Mouse (Mus musculus): ENCODE measurements around the gene Prss46. TPM values are rescaled to one million over a fixed set of nuclear protein-coding genes. Genes with fewer than 3 reads are reported as not detected.
A peak's percentile ranks its signal among the peaks of the same experiment; 100 is the strongest.

Gene Prss46
- polyA plus RNA-seq, 1 experiment from 2014 or later = not detected

DNA sequence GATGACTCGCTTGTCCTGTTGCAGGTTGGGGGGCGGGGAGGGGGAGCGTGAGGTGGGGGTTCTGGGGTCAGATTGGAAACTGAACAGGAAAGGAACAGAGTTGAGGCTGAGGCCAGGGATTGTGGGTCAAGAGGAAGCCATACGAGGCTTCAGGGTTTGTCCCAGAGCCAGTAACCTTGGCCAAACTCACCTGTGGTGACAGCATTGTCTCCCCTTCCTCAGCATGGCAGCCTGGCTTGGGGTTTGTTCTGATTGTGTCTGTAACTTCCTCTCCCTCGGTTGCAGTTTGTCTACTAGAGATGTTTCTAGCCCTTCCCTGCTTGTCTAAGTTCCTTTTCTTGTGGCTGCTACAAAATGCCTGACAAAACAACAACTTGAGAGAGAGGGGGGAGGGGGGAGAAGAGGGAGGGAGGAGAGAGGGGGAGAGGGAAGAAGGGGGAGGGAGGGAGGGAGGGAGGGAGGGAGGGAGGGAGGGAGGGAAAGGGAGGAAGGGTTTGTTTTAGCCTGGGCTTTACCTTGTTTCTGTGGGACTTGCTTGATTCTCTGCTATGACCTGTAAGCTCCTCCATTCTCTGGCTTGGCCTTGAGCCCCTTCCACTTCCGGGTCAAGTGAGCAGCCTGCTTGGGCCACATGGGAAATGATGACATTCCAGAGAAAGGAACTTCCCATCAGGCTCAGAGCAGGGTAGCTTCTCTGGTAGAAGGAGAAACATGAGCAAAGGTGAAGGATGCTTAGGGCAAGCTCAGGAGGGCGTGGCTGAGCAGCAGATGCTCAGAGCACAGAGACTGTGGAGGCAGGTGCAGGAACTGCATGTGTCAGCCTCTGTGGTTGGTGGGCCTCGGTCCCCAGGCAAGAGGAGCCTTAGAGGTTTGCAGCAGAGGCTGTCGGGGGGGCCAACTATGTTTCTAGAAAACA, 43.3 kb downstream of the Prss46 start:
- Histone ChIP-seq H3K36me3 (ENCODE audit: control insufficient read depth, insufficient read depth, low read length) (no peaks in the 10 kb centered on the region), H3K9ac (ENCODE audit: low read depth, low read length) (no peak overlapping the region), H3K4me1 (replicated peaks; ENCODE audit: control insufficient read depth, insufficient read depth, low read length) (no peaks in the 10 kb centered on the region), H3K27ac (ENCODE audit: low read depth, low read length) (no peak overlapping the region), H3K27me3 (ENCODE audit: control insufficient read depth, insufficient read depth, low read length) (no peaks in the 10 kb centered on the region), H3K4me3 (ENCODE audit: low read depth, low read length) (no peak overlapping the region), H3K4me2 (replicated peaks; ENCODE audit: low read depth, low read length) (no peak overlapping the region), H3K9me3 (ENCODE audit: control insufficient read depth, low read length) (no peaks in the 10 kb centered on the region)
- ATAC-seq (ENCODE audit: low FRiP score) = no peak
- no peak for DNase-seq (ENCODE audit: low spot score)
- WGBS = 73% methylated on average over 9 of the region's 9 CpGs

DNA sequence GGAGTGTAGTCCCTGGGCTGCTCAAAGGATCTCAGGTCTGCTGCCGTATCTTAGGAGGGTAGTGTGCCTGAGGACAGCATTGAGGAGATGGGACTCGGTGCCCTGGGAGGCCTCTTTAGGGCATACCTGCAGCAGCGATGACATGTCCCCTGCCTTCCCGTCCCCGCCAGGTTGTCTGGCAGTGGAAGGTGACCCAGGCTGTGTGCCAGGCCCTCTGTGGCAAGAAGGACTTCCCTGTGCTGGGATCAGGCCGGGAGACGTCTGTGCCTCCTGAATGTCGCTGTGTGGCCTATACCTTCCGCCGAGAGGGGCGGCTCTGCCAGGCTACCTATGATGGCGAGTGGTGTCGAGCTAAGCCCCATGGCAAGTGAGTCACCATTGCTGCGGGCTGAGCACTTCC, 44.6 kb downstream of the Prss46 start:
- Histone ChIP-seq H3K4me3 (ENCODE audit: low read depth, low read length) (no peak overlapping the region), H3K4me2 (replicated peaks; ENCODE audit: low read depth, low read length) (no peak overlapping the region), H3K27me3 (ENCODE audit: control insufficient read depth, insufficient read depth, low read length) (no peaks in the 10 kb centered on the region), H3K9ac (ENCODE audit: low read depth, low read length) (no peak overlapping the region), H3K27ac (ENCODE audit: low read depth, low read length) (no peak overlapping the region), H3K36me3 (ENCODE audit: control insufficient read depth, insufficient read depth, low read length) (no peaks in the 10 kb centered on the region), H3K4me1 (replicated peaks; ENCODE audit: control insufficient read depth, insufficient read depth, low read length) (no peaks in the 10 kb centered on the region), H3K9me3 (ENCODE audit: control insufficient read depth, low read length) (no peaks in the 10 kb centered on the region)
- 94% methylated on average over 14 of the region's 14 CpGs for WGBS
- ATAC-seq (ENCODE audit: low FRiP score) = no peak
- no peak for DNase-seq (ENCODE audit: low spot score)

GRCm38 (mm10) chr9:110890026-110890783, 45.9 kb downstream of the Prss46 start:
- Histone ChIP-seq H3K9me3 (ENCODE audit: control insufficient read depth, low read length) (no peaks in the 10 kb centered on the region), H3K27ac (ENCODE audit: low read depth, low read length) (no peak overlapping the region), H3K9ac (ENCODE audit: low read depth, low read length) (no peak overlapping the region), H3K27me3 (ENCODE audit: control insufficient read depth, insufficient read depth, low read length) (no peaks in the 10 kb centered on the region), H3K4me1 (replicated peaks; ENCODE audit: control insufficient read depth, insufficient read depth, low read length) (no peaks in the 10 kb centered on the region), H3K36me3 (ENCODE audit: control insufficient read depth, insufficient read depth, low read length) (no peaks in the 10 kb centered on the region), H3K4me2 (replicated peaks; ENCODE audit: low read depth, low read length) (no peak overlapping the region), H3K4me3 (ENCODE audit: low read depth, low read length) (no peak overlapping the region)
- DNase-seq (ENCODE audit: low spot score) = no peak
- WGBS = 17% methylated on average over 21 of the region's 21 CpGs
- ATAC-seq (ENCODE audit: low FRiP score) = no peak

DNA sequence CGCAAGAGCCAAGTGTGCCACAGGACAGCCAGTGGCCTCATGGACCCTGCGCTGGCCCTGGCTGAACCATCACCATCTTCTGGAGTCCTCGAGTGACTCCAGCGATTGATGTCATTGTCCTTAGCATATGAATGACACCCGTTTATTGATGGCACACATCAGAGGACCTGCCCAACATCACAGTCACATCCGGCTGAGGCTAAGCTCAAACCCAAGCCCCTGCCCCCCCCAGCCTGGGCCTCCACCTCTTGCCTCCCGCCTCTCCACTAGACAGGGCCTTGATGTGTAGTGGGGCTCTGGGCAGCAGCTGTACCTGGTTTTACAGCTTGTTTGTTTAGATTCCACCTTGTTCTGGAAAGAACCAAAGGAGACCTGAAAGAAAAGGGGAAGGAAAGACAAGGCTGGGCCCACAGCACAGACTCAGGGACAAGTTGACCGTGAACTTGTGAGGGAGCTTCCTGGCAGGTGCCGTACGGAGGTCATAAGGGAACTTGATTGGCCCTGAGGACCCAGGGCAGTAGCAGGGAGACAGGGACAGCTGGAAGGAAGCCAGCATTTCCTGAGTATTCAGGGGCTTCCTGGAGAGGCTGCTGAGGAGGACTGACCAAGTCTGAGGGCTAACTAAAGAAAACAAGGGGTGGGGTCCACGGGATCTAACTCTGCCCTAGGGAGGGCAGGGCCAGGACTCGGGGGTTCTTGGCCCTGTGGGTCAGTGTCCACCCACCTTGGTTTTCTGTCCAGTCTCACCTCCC, 46.9 kb downstream of the Prss46 start:
- Histone ChIP-seq H3K4me3 (ENCODE audit: low read depth, low read length) (no peak overlapping the region), H3K9me3 (ENCODE audit: control insufficient read depth, low read length) (no peaks in the 10 kb centered on the region), H3K9ac (ENCODE audit: low read depth, low read length) (no peak overlapping the region), H3K4me2 (replicated peaks; ENCODE audit: low read depth, low read length) (no peak overlapping the region), H3K27ac (ENCODE audit: low read depth, low read length) (no peak overlapping the region), H3K4me1 (replicated peaks; ENCODE audit: control insufficient read depth, insufficient read depth, low read length) (peaks cover 4% of the 10 kb centered on the region; the same call in 1 of the 2 replicates), H3K36me3 (ENCODE audit: control insufficient read depth, insufficient read depth, low read length) (no peaks in the 10 kb centered on the region), H3K27me3 (ENCODE audit: control insufficient read depth, insufficient read depth, low read length) (no peaks in the 10 kb centered on the region)
- DNase-seq (ENCODE audit: low spot score) (no peak), ATAC-seq (ENCODE audit: low FRiP score) (no peak)
- WGBS = 78% methylated on average over 12 of the region's 12 CpGs

DNA sequence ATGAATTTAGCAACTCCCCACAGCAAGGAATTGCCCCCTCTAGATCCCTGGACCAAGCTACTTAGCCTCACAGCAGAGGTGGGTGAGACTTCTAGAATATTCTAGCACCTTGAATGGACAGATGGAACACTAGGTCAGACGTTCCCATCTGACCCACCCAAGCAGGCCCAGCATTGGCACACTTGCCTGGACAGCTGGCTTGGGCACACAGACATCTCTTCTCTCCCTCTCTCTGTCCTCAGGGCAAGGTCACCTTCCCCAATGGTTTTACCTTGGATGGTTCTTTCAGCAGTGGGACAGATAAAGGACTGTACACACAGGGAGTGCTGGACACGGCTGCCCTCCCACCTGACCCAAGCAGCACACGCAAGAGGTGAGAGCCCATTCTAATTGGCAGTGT, 48.2 kb downstream of the Prss46 start:
- H3K27me3 ChIP-seq (ENCODE audit: control insufficient read depth, insufficient read depth, low read length) = no peaks in the 10 kb centered on the region
- no peak for ATAC-seq (ENCODE audit: low FRiP score)
- no peak overlapping the region for H3K4me3 ChIP-seq (ENCODE audit: low read depth, low read length)
- no peak overlapping the region for H3K4me2 ChIP-seq (replicated peaks; ENCODE audit: low read depth, low read length)
- H3K4me1 ChIP-seq (replicated peaks; ENCODE audit: control insufficient read depth, insufficient read depth, low read length) = peaks cover 6% of the 10 kb centered on the region; the same call in 1 of the 2 replicates
- no peaks in the 10 kb centered on the region for H3K36me3 ChIP-seq (ENCODE audit: control insufficient read depth, insufficient read depth, low read length)
- no peak overlapping the region for H3K9ac ChIP-seq (ENCODE audit: low read depth, low read length)
- no peaks in the 10 kb centered on the region for H3K9me3 ChIP-seq (ENCODE audit: control insufficient read depth, low read length)
- DNase-seq (ENCODE audit: low spot score) = no peak
- H3K27ac ChIP-seq (ENCODE audit: low read depth, low read length) = no peak overlapping the region
- WGBS = 91% methylated on average over 3 of the region's 3 CpGs

GRCm38 (mm10) chr9:110893429-110893828, 49.1 kb downstream of the Prss46 start:
- no peak for ATAC-seq (ENCODE audit: low FRiP score)
- Histone ChIP-seq H3K9me3 (ENCODE audit: control insufficient read depth, low read length) (no peaks in the 10 kb centered on the region), H3K36me3 (ENCODE audit: control insufficient read depth, insufficient read depth, low read length) (no peaks in the 10 kb centered on the region), H3K9ac (ENCODE audit: low read depth, low read length) (no peak overlapping the region), H3K27me3 (ENCODE audit: control insufficient read depth, insufficient read depth, low read length) (no peaks in the 10 kb centered on the region), H3K4me3 (ENCODE audit: low read depth, low read length) (no peak overlapping the region), H3K4me2 (replicated peaks; ENCODE audit: low read depth, low read length) (no peak overlapping the region), H3K27ac (ENCODE audit: low read depth, low read length) (no peak overlapping the region), H3K4me1 (replicated peaks; ENCODE audit: control insufficient read depth, insufficient read depth, low read length) (peaks cover 6% of the 10 kb centered on the region; the same call in 1 of the 2 replicates)
- 60% methylated on average over 10 of the region's 10 CpGs for WGBS
- DNase-seq (ENCODE audit: low spot score) = no peak

DNA sequence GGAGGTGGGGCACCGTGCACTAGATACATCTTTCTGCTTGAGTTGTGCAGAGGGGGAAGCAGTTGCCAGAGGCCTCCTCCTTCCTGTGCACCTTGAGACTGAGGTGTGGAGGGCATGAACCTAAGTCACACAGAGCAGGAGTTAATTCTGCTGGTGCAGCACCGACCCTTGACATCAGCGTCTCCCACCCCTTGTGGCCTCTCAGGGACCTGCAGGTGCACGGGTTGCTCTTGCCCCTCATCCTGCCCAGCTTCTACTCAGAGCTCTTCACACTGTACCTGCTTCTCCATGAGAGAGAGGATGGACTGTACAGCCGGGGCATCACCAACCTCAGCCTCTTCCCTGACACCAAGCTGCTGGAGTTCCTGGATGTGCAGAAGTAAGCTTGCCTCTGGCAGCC, 51.2 kb downstream of the Prss46 start:
- Histone ChIP-seq H3K4me1 (replicated peaks; ENCODE audit: control insufficient read depth, insufficient read depth, low read length) (peaks cover 6% of the 10 kb centered on the region; the same call in 1 of the 2 replicates), H3K9me3 (ENCODE audit: control insufficient read depth, low read length) (no peaks in the 10 kb centered on the region), H3K4me3 (ENCODE audit: low read depth, low read length) (no peak overlapping the region), H3K27ac (ENCODE audit: low read depth, low read length) (no peak overlapping the region), H3K36me3 (ENCODE audit: control insufficient read depth, insufficient read depth, low read length) (no peaks in the 10 kb centered on the region), H3K9ac (ENCODE audit: low read depth, low read length) (no peak overlapping the region), H3K27me3 (ENCODE audit: control insufficient read depth, insufficient read depth, low read length) (no peaks in the 10 kb centered on the region), H3K4me2 (replicated peaks; ENCODE audit: low read depth, low read length) (no peak overlapping the region)
- ATAC-seq (ENCODE audit: low FRiP score) = no peak
- no peak for DNase-seq (ENCODE audit: low spot score)
- WGBS = 57% methylated on average over 5 of the region's 5 CpGs

GRCm38 (mm10) chr9:110895994-110896393, 51.7 kb downstream of the Prss46 start:
- WGBS = 27% methylated on average over 7 of the region's 7 CpGs
- H3K9ac ChIP-seq (ENCODE audit: low read depth, low read length) = no peak overlapping the region
- no peak overlapping the region for H3K27ac ChIP-seq (ENCODE audit: low read depth, low read length)
- H3K9me3 ChIP-seq (ENCODE audit: control insufficient read depth, low read length) = no peaks in the 10 kb centered on the region
- H3K27me3 ChIP-seq (ENCODE audit: control insufficient read depth, insufficient read depth, low read length) = no peaks in the 10 kb centered on the region
- no peak overlapping the region for H3K4me3 ChIP-seq (ENCODE audit: low read depth, low read length)
- H3K36me3 ChIP-seq (ENCODE audit: control insufficient read depth, insufficient read depth, low read length) = no peaks in the 10 kb centered on the region
- DNase-seq (ENCODE audit: low spot score) (no peak), ATAC-seq (ENCODE audit: low FRiP score) (0 out of 2 replicates have a peak, but pooled peaks have one; percentile 36)
- peaks cover 6% of the 10 kb centered on the region; the same call in 1 of the 2 replicates for H3K4me1 ChIP-seq (replicated peaks; ENCODE audit: control insufficient read depth, insufficient read depth, low read length)
- H3K4me2 ChIP-seq (replicated peaks; ENCODE audit: low read depth, low read length) = peak overlapping the region; percentile 11

Data from hindbrain, embryonic 11.5 days (tissue).